Mouse (Mus musculus) forebrain, embryonic 13.5 days (tissue): Measurements from ENCODE around the gene Ifnab. TPM values are rescaled to one million over a fixed set of nuclear protein-coding genes. Genes with fewer than 3 reads are reported as not detected.

Experiments
- ATAC-seq: fragments of 200-750 bp; cut with Nextera tagmentation; 2 replicates; pipeline ENCODE4 v1.8.0; 2017
- H3K27ac ChIP-seq: fragments of 300-500 bp; sonication (generic); 2 replicates; pipeline ENCODE4 v1.5.1; 2015; ENCODE audit warnings: inconsistent platforms, mild to moderate bottlenecking, moderate library complexity
- H3K27me3 ChIP-seq: fragments of 300-500 bp; sonication (generic); 2 replicates; pipeline ENCODE4 v1.6.1; 2015; ENCODE audit warnings: mild to moderate bottlenecking, inconsistent platforms
- H3K36me3 ChIP-seq: fragments of 300-500 bp; sonication (generic); 2 replicates; pipeline ENCODE4 v1.6.1; 2015; ENCODE audit warnings: mild to moderate bottlenecking, inconsistent platforms; ENCODE audit not compliant: poor library complexity, severe bottlenecking
- H3K4me1 ChIP-seq: fragments of 300-500 bp; sonication (generic); 2 replicates; pipeline ENCODE4 v1.6.1; 2015; ENCODE audit warnings: inconsistent platforms
- H3K4me2 ChIP-seq: fragments of 300-500 bp; sonication (generic); 2 replicates; pipeline ENCODE4 v1.6.1; 2015; ENCODE audit warnings: inconsistent platforms, mild to moderate bottlenecking, moderate library complexity
- H3K4me3 ChIP-seq: fragments of 300-500 bp; sonication (generic); 2 replicates; pipeline ENCODE4 v1.5.1; 2015; ENCODE audit warnings: mild to moderate bottlenecking, inconsistent platforms
- H3K9ac ChIP-seq: fragments of 300-500 bp; sonication (generic); 2 replicates; pipeline ENCODE4 v1.6.1; 2015; ENCODE audit warnings: mild to moderate bottlenecking, inconsistent platforms
- H3K9me3 ChIP-seq: fragments of 300-500 bp; sonication (generic); replicated peaks from 2 replicates; pipeline ENCODE4 v1.6.1; 2016; ENCODE audit warnings: inconsistent platforms
- WGBS: fragments of 180-500 bp; shearing (Covaris S2); methylation state at CpG from one replicate; pipeline ENCODE4 v1.1.7; 2015; 5-methylcytosine and 5-hydroxymethylcytosine counted together
- polyA plus RNA-seq: library from polyadenylated mRNA; unstranded; fragments of >200 nt; fragmentation: Nextera tagmentation; extraction: Ambion mirVana; gene quantifications from 2 replicates; pipeline ENCODE4 v1.2.1, GENCODE M21; 2015

The Ifnab gene
- polyA plus RNA-seq: not detected in 2 replicates

GRCm38 (mm10) chr4:88691259-88691658 is at the start of gene Ifnab:
Gene Ifnab, minus strand, starts transcription at chr4:88691359.
- no peak for ATAC-seq
- Histone ChIP-seq H3K4me2 (no peak within 1 kb of the TSS), H3K27me3 (no peaks in the 10 kb centered on the region), H3K9me3 (no peaks in the 10 kb centered on the region), H3K4me1 (no peaks in the 10 kb centered on the region), H3K9ac (no peak within 1 kb of the TSS), H3K27ac (no peak within 1 kb of the TSS), H3K36me3 (no peaks in the 10 kb centered on the region), H3K4me3 (no peak within 1 kb of the TSS)
- 71% methylated on average over 2 of the region's 2 CpGs for WGBS

- no peaks in the 10 kb centered on the region for H3K4me1 ChIP-seq
- H3K9ac ChIP-seq: no peak overlapping the region
- no peak overlapping the region for H3K4me2 ChIP-seq
- H3K4me3 ChIP-seq: no peak overlapping the region
- ATAC-seq: no peak
- WGBS: 88% methylated on average over 6 of the region's 6 CpGs
- no peaks in the 10 kb centered on the region for H3K36me3 ChIP-seq
- no peak overlapping the region for H3K27ac ChIP-seq
- no peaks in the 10 kb centered on the region for H3K9me3 ChIP-seq
- H3K27me3 ChIP-seq: no peaks in the 10 kb centered on the region
Observed at GRCm38 (mm10) chr4:88739036-88739435, 47.9 kb upstream of the Ifnab start.

- Histone ChIP-seq H3K36me3 (no peaks in the 10 kb centered on the region), H3K4me2 (no peak overlapping the region), H3K9ac (no peak overlapping the region), H3K4me1 (no peaks in the 10 kb centered on the region), H3K27ac (no peak overlapping the region), H3K27me3 (no peaks in the 10 kb centered on the region), H3K9me3 (no peaks in the 10 kb centered on the region), H3K4me3 (no peak overlapping the region)
- WGBS: 5% methylated on average over 2 of the region's 2 CpGs
- ATAC-seq: peak; percentile 68
Observed at GRCm38 (mm10) chr4:88738480-88738879, 47.3 kb upstream of the Ifnab start.

GRCm38 (mm10) chr4:88727324-88727723 is 36.2 kb upstream of the Ifnab start:
- H3K27me3 ChIP-seq: no peaks in the 10 kb centered on the region
- no peak for ATAC-seq
- no peaks in the 10 kb centered on the region for H3K4me1 ChIP-seq
- no peak overlapping the region for H3K9ac ChIP-seq
- 0% methylated on average over 1 of the region's 1 CpGs for WGBS
- no peaks in the 10 kb centered on the region for H3K36me3 ChIP-seq
- no peak overlapping the region for H3K4me2 ChIP-seq
- no peak overlapping the region for H3K27ac ChIP-seq
- H3K9me3 ChIP-seq: no peaks in the 10 kb centered on the region
- H3K4me3 ChIP-seq: no peak overlapping the region

- H3K4me1 ChIP-seq: no peaks in the 10 kb centered on the region
- WGBS: 86% methylated on average over 6 of the region's 6 CpGs
- no peak overlapping the region for H3K4me3 ChIP-seq
- no peaks in the 10 kb centered on the region for H3K36me3 ChIP-seq
- no peaks in the 10 kb centered on the region for H3K9me3 ChIP-seq
- H3K4me2 ChIP-seq: no peak overlapping the region
- H3K9ac ChIP-seq: no peak overlapping the region
- no peak overlapping the region for H3K27ac ChIP-seq
- no peak for ATAC-seq
- no peaks in the 10 kb centered on the region for H3K27me3 ChIP-seq
Observed at GRCm38 (mm10) chr4:88726727-88727126, 35.6 kb upstream of the Ifnab start.

- H3K4me1 ChIP-seq: peaks cover 27% of the 10 kb centered on the region
- no peak overlapping the region for H3K4me3 ChIP-seq
- H3K9ac ChIP-seq: no peak overlapping the region
- no peak overlapping the region for H3K27ac ChIP-seq
- peaks cover 11% of the 10 kb centered on the region for H3K36me3 ChIP-seq
- ATAC-seq: no peak
- no peak overlapping the region for H3K4me2 ChIP-seq
- no peaks in the 10 kb centered on the region for H3K27me3 ChIP-seq
- WGBS: 66% methylated on average over 8 of the region's 8 CpGs
- H3K9me3 ChIP-seq: no peaks in the 10 kb centered on the region
Observed at GRCm38 (mm10) chr4:88723497-88724090, 32.4 kb upstream of the Ifnab start.

- Histone ChIP-seq H3K27ac (peak within 1 kb of the TSS; percentile 95), H3K36me3 (peaks cover 18% of the 10 kb centered on the region), H3K9ac (peak within 1 kb of the TSS; percentile 99), H3K4me2 (peak within 1 kb of the TSS; percentile 87), H3K27me3 (no peaks in the 10 kb centered on the region), H3K9me3 (no peaks in the 10 kb centered on the region), H3K4me3 (peak within 1 kb of the TSS; percentile 93), H3K4me1 (peaks cover 35% of the 10 kb centered on the region)
- ATAC-seq: peak; percentile 98
- under 1% methylated on average over 82 of the region's 82 CpGs for WGBS
Observed at GRCm38 (mm10) chr4:88721791-88722721, 30.9 kb upstream of the Ifnab start, which contains the start of the genes Gm26566 and Klhl9. Gene Gm26566, plus strand, starts transcription at chr4:88721805. Gene Klhl9, minus strand, starts transcription at chr4:88722465.

GRCm38 (mm10) chr4:88718715-88719114 is 27.6 kb upstream of the Ifnab start:
- ATAC-seq: no peak
- peaks cover 43% of the 10 kb centered on the region for H3K36me3 ChIP-seq
- H3K9ac ChIP-seq: peak overlapping the region; percentile 51
- no peak overlapping the region for H3K27ac ChIP-seq
- H3K9me3 ChIP-seq: no peaks in the 10 kb centered on the region
- H3K4me3 ChIP-seq: peak overlapping the region; percentile 31
- peak overlapping the region; percentile 61 for H3K4me2 ChIP-seq
- WGBS: 77% methylated on average over 1 of the region's 1 CpGs
- no peaks in the 10 kb centered on the region for H3K27me3 ChIP-seq
- H3K4me1 ChIP-seq: peaks cover 35% of the 10 kb centered on the region

- H3K36me3 ChIP-seq: peaks cover 46% of the 10 kb centered on the region
- no peak for ATAC-seq
- H3K4me1 ChIP-seq: peaks cover 21% of the 10 kb centered on the region
- no peak overlapping the region for H3K27ac ChIP-seq
- H3K9me3 ChIP-seq: no peaks in the 10 kb centered on the region
- no peaks in the 10 kb centered on the region for H3K27me3 ChIP-seq
- H3K4me2 ChIP-seq: no peak overlapping the region
- H3K9ac ChIP-seq: no peak overlapping the region
- no peak overlapping the region for H3K4me3 ChIP-seq
Observed at GRCm38 (mm10) chr4:88715059-88715458, 23.9 kb upstream of the Ifnab start.

GRCm38 (mm10) chr4:88714281-88714680 is 23.1 kb upstream of the Ifnab start:
- Histone ChIP-seq H3K4me2 (no peak overlapping the region), H3K4me1 (peaks cover 15% of the 10 kb centered on the region)

GRCm38 (mm10) chr4:88707128-88707826 is 16.1 kb upstream of the Ifnab start:
- no peaks in the 10 kb centered on the region for H3K4me1 ChIP-seq
- no peak overlapping the region for H3K27ac ChIP-seq
- H3K36me3 ChIP-seq: no peaks in the 10 kb centered on the region
- H3K4me3 ChIP-seq: no peak overlapping the region
- H3K9me3 ChIP-seq: no peaks in the 10 kb centered on the region
- ATAC-seq: no peak
- H3K27me3 ChIP-seq: no peaks in the 10 kb centered on the region
- no peak overlapping the region for H3K9ac ChIP-seq
- 100% methylated on average over 1 of the region's 1 CpGs for WGBS
- no peak overlapping the region for H3K4me2 ChIP-seq

More at GRCm38 (mm10) chr4:88714281-88714680, 23.1 kb upstream of the Ifnab start:
- H3K9ac ChIP-seq: no peak overlapping the region
- H3K4me3 ChIP-seq: no peak overlapping the region
- H3K9me3 ChIP-seq: no peaks in the 10 kb centered on the region
- ATAC-seq: no peak
- H3K36me3 ChIP-seq: peaks cover 45% of the 10 kb centered on the region
- 87% methylated on average over 1 of the region's 1 CpGs for WGBS
- no peaks in the 10 kb centered on the region for H3K27me3 ChIP-seq
- no peak overlapping the region for H3K27ac ChIP-seq

GRCm38 (mm10) chr4:88705924-88706323 is 14.8 kb upstream of the Ifnab start:
- Histone ChIP-seq H3K27ac (no peak overlapping the region), H3K4me3 (no peak overlapping the region), H3K36me3 (no peaks in the 10 kb centered on the region), H3K4me2 (no peak overlapping the region), H3K27me3 (no peaks in the 10 kb centered on the region), H3K4me1 (no peaks in the 10 kb centered on the region), H3K9ac (no peak overlapping the region), H3K9me3 (no peaks in the 10 kb centered on the region)
- 55% methylated on average over 3 of the region's 3 CpGs for WGBS
- ATAC-seq: no peak
